Mouse (Mus musculus) forebrain, embryonic 11.5 days (tissue): ENCODE data around the gene Stradb. TPM values are rescaled to one million over a fixed set of nuclear protein-coding genes. Genes with fewer than 3 reads are reported as not detected.

ENCODE experiments used
- ATAC-seq: fragments of 200-750 bp; cut with Nextera tagmentation; replicated peaks from 2 replicates; pipeline ENCODE4 v1.8.0; 2017; ENCODE audit warnings: moderate TSS enrichment; ENCODE audit not compliant: low FRiP score
- DNase-seq: peaks from one replicate; pipeline ENCODE4 v3.0.0-alpha.2; 2017; ENCODE audit warnings: low spot score
- H3K27ac ChIP-seq: fragments of 300-500 bp; sonication (generic); 2 replicates; pipeline ENCODE4 v1.5.1; 2014; ENCODE audit warnings: low read depth, low read length
- H3K27me3 ChIP-seq: fragments of 300-500 bp; sonication (generic); 2 replicates; pipeline ENCODE4 v1.6.1; 2014; ENCODE audit warnings: mild to moderate bottlenecking, low read length, mixed read lengths; ENCODE audit not compliant: control insufficient read depth, insufficient read depth
- H3K36me3 ChIP-seq: fragments of 300-500 bp; sonication (generic); 2 replicates; pipeline ENCODE4 v1.6.1; 2014; ENCODE audit warnings: mild to moderate bottlenecking, low read length, moderate library complexity, mixed read lengths; ENCODE audit not compliant: control insufficient read depth, insufficient read depth
- H3K4me1 ChIP-seq: fragments of 300-500 bp; sonication (generic); replicated peaks from 2 replicates; pipeline ENCODE4 v1.6.1; 2014; ENCODE audit warnings: low read length, mixed read lengths; ENCODE audit not compliant: control insufficient read depth, insufficient read depth
- H3K4me2 ChIP-seq: fragments of 300-500 bp; sonication (generic); 2 replicates; pipeline ENCODE4 v1.6.1; 2014; ENCODE audit warnings: low read depth, mild to moderate bottlenecking, low read length, moderate library complexity, mixed read lengths; ENCODE audit not compliant: severe bottlenecking
- H3K4me3 ChIP-seq: fragments of 300-500 bp; sonication (generic); 2 replicates; pipeline ENCODE4 v1.5.1; 2014; ENCODE audit warnings: low read depth, low read length
- H3K9ac ChIP-seq: fragments of 300-500 bp; sonication (generic); 2 replicates; pipeline ENCODE4 v1.6.1; 2014; ENCODE audit warnings: low read length
- H3K9me3 ChIP-seq: fragments of 300-500 bp; sonication (generic); 2 replicates; pipeline ENCODE4 v1.6.1; 2016; ENCODE audit warnings: low read length, mixed read lengths; ENCODE audit not compliant: control insufficient read depth
- WGBS: fragments of 180-500 bp; shearing (Covaris S2); extraction: QIAGEN DNeasy Blood & Tissue Kit; methylation state at CpG from one replicate; pipeline ENCODE4 v1.1.7; 2014; 5-methylcytosine and 5-hydroxymethylcytosine counted together
- polyA plus RNA-seq: library from polyadenylated mRNA; unstranded; fragments of >200 nt; fragmentation: Nextera tagmentation; extraction: Ambion mirVana; gene quantifications from 2 replicates; pipeline ENCODE4 v1.2.1, GENCODE M21; 2014

Gene Stradb
- 34.2 and 35.4 TPM in 2 replicates for polyA plus RNA-seq

- Histone ChIP-seq H3K9ac (peak within 1 kb of the TSS; percentile 88), H3K4me3 (peak within 1 kb of the TSS; percentile 79), H3K9me3 (no peaks in the 10 kb centered on the region), H3K4me2 (peak within 1 kb of the TSS; percentile 78), H3K27ac (no peak within 1 kb of the TSS), H3K36me3 (no peaks in the 10 kb centered on the region), H3K27me3 (no peaks in the 10 kb centered on the region), H3K4me1 (no peaks in the 10 kb centered on the region; the same call in 1 of the 2 replicates)
- WGBS = under 1% methylated on average over 69 of the region's 69 CpGs
- DNase-seq (peak; percentile 94), ATAC-seq (peak; percentile 97)
These were observed at the start of gene Stradb, which contains the start of gene Trak2 for GRCm38 (mm10) chr1:58973366-58974221. Stradb (plus strand) TSS chr1:58973522. Trak2 (minus strand) TSS chr1:58973430.

GRCm38 (mm10) chr1:58926664-58927063, 46.7 kb upstream of the Stradb start:
- Histone ChIP-seq H3K4me3 (no peak overlapping the region), H3K4me1 (no peaks in the 10 kb centered on the region), H3K9ac (no peak overlapping the region), H3K27ac (no peak overlapping the region), H3K27me3 (no peaks in the 10 kb centered on the region), H3K36me3 (no peaks in the 10 kb centered on the region), H3K9me3 (no peaks in the 10 kb centered on the region; the same call in 1 of the 2 replicates), H3K4me2 (no peak overlapping the region)
- no peak for DNase-seq
- no peak for ATAC-seq
- 96% methylated on average over 5 of the region's 5 CpGs for WGBS

GRCm38 (mm10) chr1:58936746-58937605, 36.3 kb upstream of the Stradb start:
- H3K27me3 ChIP-seq = no peaks in the 10 kb centered on the region
- H3K4me1 ChIP-seq = no peaks in the 10 kb centered on the region
- DNase-seq (no peak), ATAC-seq (no peak)
- H3K27ac ChIP-seq = no peak overlapping the region
- WGBS = 94% methylated on average over 10 of the region's 10 CpGs
- H3K9me3 ChIP-seq = no peaks in the 10 kb centered on the region
- H3K4me2 ChIP-seq = no peak overlapping the region
- no peaks in the 10 kb centered on the region for H3K36me3 ChIP-seq
- H3K4me3 ChIP-seq = no peak overlapping the region
- no peak overlapping the region for H3K9ac ChIP-seq

GRCm38 (mm10) chr1:58937606-58938099, 35.7 kb upstream of the Stradb start:
- H3K4me3 ChIP-seq = no peak overlapping the region
- 96% methylated on average over 9 of the region's 9 CpGs for WGBS
- DNase-seq = no peak
- H3K36me3 ChIP-seq = no peaks in the 10 kb centered on the region
- H3K4me1 ChIP-seq = no peaks in the 10 kb centered on the region
- no peak overlapping the region for H3K4me2 ChIP-seq
- H3K27me3 ChIP-seq = no peaks in the 10 kb centered on the region
- no peaks in the 10 kb centered on the region for H3K9me3 ChIP-seq
- H3K27ac ChIP-seq = no peak overlapping the region
- H3K9ac ChIP-seq = no peak overlapping the region
- no peak for ATAC-seq

GRCm38 (mm10) chr1:58945523-58945922, 27.8 kb upstream of the Stradb start:
- ATAC-seq (no peak), DNase-seq (no peak)
- 95% methylated on average over 2 of the region's 2 CpGs for WGBS
- no peaks in the 10 kb centered on the region for H3K9me3 ChIP-seq
- H3K4me2 ChIP-seq = no peak overlapping the region
- no peak overlapping the region for H3K4me3 ChIP-seq
- no peak overlapping the region for H3K9ac ChIP-seq
- H3K27ac ChIP-seq = no peak overlapping the region
- no peaks in the 10 kb centered on the region; the same call in 1 of the 2 replicates for H3K36me3 ChIP-seq
- H3K27me3 ChIP-seq = no peaks in the 10 kb centered on the region
- no peaks in the 10 kb centered on the region for H3K4me1 ChIP-seq

- no peaks in the 10 kb centered on the region for H3K9me3 ChIP-seq
- no peak overlapping the region for H3K4me3 ChIP-seq
- no peak overlapping the region for H3K9ac ChIP-seq
- no peaks in the 10 kb centered on the region for H3K4me1 ChIP-seq
- no peak overlapping the region for H3K4me2 ChIP-seq
- no peaks in the 10 kb centered on the region for H3K27me3 ChIP-seq
- no peaks in the 10 kb centered on the region; the same call in 1 of the 2 replicates for H3K36me3 ChIP-seq
- WGBS = 92% methylated on average over 7 of the region's 7 CpGs
- no peak overlapping the region for H3K27ac ChIP-seq
- ATAC-seq (no peak), DNase-seq (no peak)
These were observed 27.2 kb upstream of the Stradb start for GRCm38 (mm10) chr1:58945960-58946670.

- ATAC-seq (no peak), DNase-seq (no peak)
- Histone ChIP-seq H3K27me3 (no peaks in the 10 kb centered on the region), H3K4me3 (no peak overlapping the region), H3K36me3 (no peaks in the 10 kb centered on the region; the same call in 1 of the 2 replicates), H3K27ac (no peak overlapping the region), H3K4me1 (no peaks in the 10 kb centered on the region), H3K9ac (no peak overlapping the region), H3K4me2 (no peak overlapping the region), H3K9me3 (no peaks in the 10 kb centered on the region)
- WGBS = 93% methylated on average over 9 of the region's 9 CpGs
These were observed 26.6 kb upstream of the Stradb start for GRCm38 (mm10) chr1:58946718-58947117.

GRCm38 (mm10) chr1:58949561-58950106, 23.7 kb upstream of the Stradb start:
- DNase-seq (no peak), ATAC-seq (no peak)
- no peaks in the 10 kb centered on the region for H3K9me3 ChIP-seq
- H3K4me3 ChIP-seq = no peak overlapping the region
- H3K27me3 ChIP-seq = no peaks in the 10 kb centered on the region
- no peak overlapping the region for H3K4me2 ChIP-seq
- H3K9ac ChIP-seq = no peak overlapping the region
- no peak overlapping the region for H3K27ac ChIP-seq
- 89% methylated on average over 6 of the region's 6 CpGs for WGBS
- H3K4me1 ChIP-seq = no peaks in the 10 kb centered on the region
- H3K36me3 ChIP-seq = no peaks in the 10 kb centered on the region; the same call in 1 of the 2 replicates
